Mouse (Mus musculus) heart, postnatal 0 days (tissue): ENCODE data around the gene Rapgef1. TPM values are rescaled to one million over a fixed set of nuclear protein-coding genes. Genes with fewer than 3 reads are reported as not detected.

ENCODE experiments used
- ATAC-seq: fragments of 200-750 bp; cut with Nextera tagmentation; 2 replicates; pipeline ENCODE4 v1.8.0; 2017; ENCODE audit warnings: low read depth, moderate number of reproducible peaks, moderate library complexity; ENCODE audit not compliant: insufficient read depth
- DNase-seq: peaks from one replicate; pipeline ENCODE4 v3.0.0-alpha.2; 2016; ENCODE audit warnings: low spot score
- H3K27ac ChIP-seq: fragments of 300-500 bp; sonication (generic); 2 replicates; pipeline ENCODE4 v1.5.1; 2014; ENCODE audit warnings: low read depth, mild to moderate bottlenecking
- H3K27me3 ChIP-seq: fragments of 300-500 bp; sonication (generic); 2 replicates; pipeline ENCODE4 v1.6.1; 2014; ENCODE audit warnings: low read length, mixed read lengths; ENCODE audit not compliant: control insufficient read depth, insufficient read depth
- H3K36me3 ChIP-seq: fragments of 300-500 bp; sonication (generic); replicated peaks from 2 replicates; pipeline ENCODE4 v1.6.1; 2014; ENCODE audit warnings: low read length, mixed read lengths; ENCODE audit not compliant: control insufficient read depth, insufficient read depth
- H3K4me1 ChIP-seq: fragments of 300-500 bp; sonication (generic); 2 replicates; pipeline ENCODE4 v1.6.1; 2014; ENCODE audit warnings: antibody characterized with exemption; ENCODE audit not compliant: control insufficient read depth, insufficient read depth
- H3K4me2 ChIP-seq: fragments of 300-500 bp; sonication (generic); 2 replicates; pipeline ENCODE4 v1.6.1; 2014; ENCODE audit warnings: low read depth, mild to moderate bottlenecking, low read length, moderate library complexity
- H3K4me3 ChIP-seq: fragments of 300-500 bp; sonication (generic); 2 replicates; pipeline ENCODE4 v1.5.1; 2014; ENCODE audit warnings: low read depth, low read length
- H3K9ac ChIP-seq: fragments of 300-500 bp; sonication (generic); replicated peaks from 2 replicates; pipeline ENCODE4 v1.6.1; 2014; ENCODE audit warnings: low read depth, low read length, mixed read lengths
- H3K9me3 ChIP-seq: fragments of 300-500 bp; sonication (generic); replicated peaks from 2 replicates; pipeline ENCODE4 v1.6.1; 2016; ENCODE audit warnings: low read length; ENCODE audit not compliant: control insufficient read depth
- CTCF ChIP-seq: IDR thresholded peaks from 2 replicates; pipeline ENCODE4 v1.5.1; 2016; ENCODE audit warnings: antibody characterized with exemption, control low read depth, low read depth
- EP300 ChIP-seq: IDR thresholded peaks from 2 replicates; pipeline ENCODE4 v1.6.1; 2016; ENCODE audit warnings: antibody characterized with exemption, low read depth
- WGBS: fragments of 180-500 bp; shearing (Covaris S2); extraction: QIAGEN DNeasy Blood & Tissue Kit; methylation state at CpG from one replicate; pipeline ENCODE4 v1.1.7; 2014; 5-methylcytosine and 5-hydroxymethylcytosine counted together
- polyA plus RNA-seq: library from polyadenylated mRNA; unstranded; fragments of >200 nt; fragmentation: Nextera tagmentation; extraction: Ambion mirVana; gene quantifications from 2 replicates; pipeline ENCODE4 v1.2.1, GENCODE M21; 2015
- total RNA-seq: library from RNA; depleted of rRNA; stranded (reverse); fragments of >200 nt; gene quantifications from 2 replicates; pipeline ENCODE4 v1.2.3, GENCODE M21; 2014; ENCODE audit warnings: low replicate concordance

Rapgef1 gene
- total and polyA plus RNA-seq, 2 experiments from 2014 or later: 9.0 to 47.6 TPM

DNA sequence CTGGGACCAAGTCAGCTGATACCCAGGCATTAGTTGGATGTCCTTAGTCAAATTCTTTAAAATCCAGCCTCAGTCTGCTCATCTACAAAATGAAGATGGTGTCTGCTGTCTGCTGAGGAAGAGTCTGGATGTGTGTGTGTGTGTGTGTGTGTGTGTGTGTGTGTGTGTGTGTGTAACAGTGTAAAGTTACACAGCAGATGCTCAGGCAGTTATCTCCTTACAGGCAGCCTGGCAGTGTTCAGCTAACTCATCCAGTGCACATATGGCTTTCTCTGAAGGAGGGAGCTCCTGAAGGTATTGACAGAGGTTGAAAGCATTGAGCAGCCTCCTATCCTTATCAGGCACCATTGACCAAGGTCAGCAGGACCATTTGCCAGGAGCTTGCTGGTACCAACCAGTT is 81.4 kb downstream of the Rapgef1 start:
- H3K9me3 ChIP-seq: no peaks in the 10 kb centered on the region
- no peaks in the 10 kb centered on the region for H3K4me1 ChIP-seq
- ATAC-seq: no peak
- peaks cover 94% of the 10 kb centered on the region for H3K36me3 ChIP-seq
- no peak overlapping the region for H3K27ac ChIP-seq
- H3K4me2 ChIP-seq: no peak overlapping the region
- no peaks in the 10 kb centered on the region for H3K27me3 ChIP-seq
- TF ChIP-seq CTCF: no peak
- no peak for TF ChIP-seq EP300
- H3K9ac ChIP-seq: no peak overlapping the region
- no peak for DNase-seq
- no peak overlapping the region for H3K4me3 ChIP-seq

DNA sequence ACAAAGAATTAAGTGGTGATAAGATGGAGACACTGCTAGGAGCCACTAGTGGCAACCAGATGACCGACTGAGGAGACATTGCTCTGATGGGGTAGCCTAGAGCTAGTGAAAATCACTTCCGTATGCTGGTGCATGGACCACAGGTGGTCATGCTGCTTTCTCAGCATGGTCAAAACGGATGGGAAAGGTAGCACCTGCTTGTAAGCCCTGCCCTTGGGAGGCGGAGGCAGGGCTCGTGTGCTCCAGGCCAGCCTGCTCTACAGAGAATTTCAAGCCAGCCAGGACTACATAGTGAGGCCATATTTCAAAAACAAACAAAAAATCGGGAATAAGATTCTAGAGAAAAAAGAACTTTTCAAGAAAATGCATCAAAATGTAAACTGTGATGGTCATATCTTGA is 81.9 kb downstream of the Rapgef1 start:
- TF ChIP-seq EP300 (no peak), CTCF (no peak)

DNA sequence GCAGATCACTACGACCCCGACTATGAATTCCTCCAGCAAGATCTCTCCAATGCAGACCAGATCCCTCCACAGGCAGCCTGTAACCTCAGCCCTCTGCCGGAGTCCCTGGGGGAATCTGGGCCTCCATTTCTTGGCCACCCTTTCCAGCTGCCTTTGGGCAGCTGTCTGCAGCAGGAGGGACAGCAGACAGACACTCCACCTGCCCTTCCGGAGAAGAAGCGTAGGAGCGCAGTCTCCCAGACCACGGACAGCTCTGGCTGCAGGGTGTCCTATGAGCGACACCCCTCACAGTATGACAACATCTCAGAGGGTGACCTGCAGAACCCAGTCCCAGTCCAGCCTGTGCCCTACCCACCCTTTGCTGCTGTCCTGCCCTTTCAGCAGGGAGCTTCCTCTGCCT is 82.7 kb downstream of the Rapgef1 start:
- no peak for DNase-seq
- Histone ChIP-seq H3K4me1 (no peaks in the 10 kb centered on the region), H3K27ac (no peak overlapping the region), H3K4me2 (no peak overlapping the region), H3K4me3 (no peak overlapping the region), H3K9ac (no peak overlapping the region), H3K36me3 (peaks cover 96% of the 10 kb centered on the region), H3K27me3 (no peaks in the 10 kb centered on the region), H3K9me3 (no peaks in the 10 kb centered on the region)
- TF ChIP-seq EP300 (no peak), CTCF (no peak)
- WGBS: 83% methylated on average over 8 of the region's 8 CpGs
- no peak for ATAC-seq

More for the DNA sequence above, 81.9 kb downstream of the Rapgef1 start:
- Histone ChIP-seq H3K9me3 (no peaks in the 10 kb centered on the region), H3K4me1 (no peaks in the 10 kb centered on the region), H3K27me3 (no peaks in the 10 kb centered on the region), H3K36me3 (peaks cover 94% of the 10 kb centered on the region), H3K27ac (no peak overlapping the region), H3K4me2 (no peak overlapping the region), H3K4me3 (no peak overlapping the region), H3K9ac (no peak overlapping the region)
- 86% methylated on average over 6 of the region's 6 CpGs for WGBS
- ATAC-seq (no peak), DNase-seq (no peak)

DNA sequence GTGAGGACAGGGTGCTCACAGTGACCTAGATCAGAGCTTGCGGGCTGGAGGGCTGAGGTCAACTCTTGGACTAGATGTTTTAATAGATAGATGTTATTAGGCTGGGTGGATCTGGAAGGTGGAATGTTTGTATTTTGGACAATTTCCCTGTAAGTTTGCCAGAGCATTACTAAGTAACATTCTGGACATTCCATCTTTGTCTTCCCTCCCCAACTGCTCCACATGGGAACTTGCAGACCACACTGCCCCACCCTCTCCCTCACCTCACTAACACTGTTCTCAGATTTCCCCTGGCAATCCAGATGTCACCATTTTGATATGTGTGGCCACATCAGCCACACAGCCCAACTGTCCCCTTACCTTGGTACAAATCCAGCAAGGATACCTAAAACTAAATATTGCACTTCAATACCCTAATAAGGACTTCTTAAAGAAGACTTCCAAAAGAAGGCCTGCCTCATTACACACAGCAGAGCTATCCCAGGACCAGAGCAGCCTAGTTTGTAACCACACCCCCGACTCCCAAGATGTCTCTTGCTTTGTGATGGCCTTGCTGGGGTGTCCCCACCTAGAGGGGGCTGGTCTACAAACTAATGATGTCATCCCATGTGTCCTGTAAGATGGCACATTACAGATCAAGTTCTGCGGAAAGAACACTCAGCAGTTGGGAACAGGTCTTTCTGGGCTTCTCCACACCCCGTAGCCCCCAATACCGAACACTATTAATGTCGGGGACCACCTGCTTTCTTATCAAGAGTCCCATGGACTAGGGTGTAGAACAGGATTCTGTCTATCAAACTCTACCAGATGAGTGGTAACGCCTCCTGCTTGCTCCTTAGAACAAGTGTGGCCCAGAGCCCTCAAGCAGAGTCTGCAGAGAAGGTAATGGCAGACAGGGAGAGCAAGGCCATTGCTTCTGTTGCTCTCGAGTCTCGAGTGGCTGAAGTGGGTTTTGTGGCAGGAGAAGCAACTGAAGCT is 83.9 kb downstream of the Rapgef1 start:
- TF ChIP-seq EP300 (no peak), CTCF (no peak)
- no peaks in the 10 kb centered on the region for H3K4me1 ChIP-seq
- 86% methylated on average over 9 of the region's 9 CpGs for WGBS
- no peak overlapping the region for H3K27ac ChIP-seq
- no peak overlapping the region for H3K4me3 ChIP-seq
- DNase-seq (no peak), ATAC-seq (no peak)
- H3K27me3 ChIP-seq: no peaks in the 10 kb centered on the region
- H3K9me3 ChIP-seq: no peaks in the 10 kb centered on the region
- no peak overlapping the region for H3K9ac ChIP-seq
- no peak overlapping the region for H3K4me2 ChIP-seq
- H3K36me3 ChIP-seq: peaks cover 98% of the 10 kb centered on the region

DNA sequence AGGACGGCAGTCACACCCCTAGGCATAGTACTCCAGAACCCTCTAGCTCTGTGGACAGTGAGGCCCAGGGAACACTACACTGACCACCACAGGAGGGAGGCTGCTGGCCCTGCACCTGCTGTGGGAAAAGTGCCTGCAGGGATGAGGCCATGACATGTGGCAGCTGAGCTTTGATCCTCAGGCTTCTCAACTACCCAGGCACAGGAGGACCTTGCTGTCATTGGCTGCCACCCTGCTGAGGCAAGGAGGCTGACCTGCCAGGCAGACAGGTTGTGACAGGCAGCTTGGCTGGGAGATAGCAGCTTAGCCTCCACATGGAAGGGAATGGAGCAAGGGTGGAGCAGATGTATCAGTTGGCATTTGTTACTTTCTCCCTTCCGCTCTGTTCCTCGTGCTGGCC is 86.0 kb downstream of the Rapgef1 start:
- Histone ChIP-seq H3K4me3 (no peak overlapping the region), H3K9me3 (no peaks in the 10 kb centered on the region), H3K4me2 (no peak overlapping the region), H3K36me3 (peaks cover 92% of the 10 kb centered on the region), H3K27me3 (no peaks in the 10 kb centered on the region), H3K9ac (no peak overlapping the region), H3K27ac (no peak overlapping the region), H3K4me1 (no peaks in the 10 kb centered on the region)
- ATAC-seq (no peak), DNase-seq (no peak)
- WGBS: 75% methylated on average over 3 of the region's 3 CpGs
- TF ChIP-seq CTCF (no peak), EP300 (no peak)
